Mouse (Mus musculus): ENCODE results near the gene Kcnk2. TPM values are rescaled to one million over a fixed set of nuclear protein-coding genes. Genes with fewer than 3 reads are reported as not detected.
"Not testable (repeated sequence)": the region's sequence is repeated elsewhere in the genome, so short reads cannot be mapped to it uniquely, and the experiment has no call there.

The Kcnk2 gene
- polyA plus RNA-seq, 1 experiment = not detected

DNA sequence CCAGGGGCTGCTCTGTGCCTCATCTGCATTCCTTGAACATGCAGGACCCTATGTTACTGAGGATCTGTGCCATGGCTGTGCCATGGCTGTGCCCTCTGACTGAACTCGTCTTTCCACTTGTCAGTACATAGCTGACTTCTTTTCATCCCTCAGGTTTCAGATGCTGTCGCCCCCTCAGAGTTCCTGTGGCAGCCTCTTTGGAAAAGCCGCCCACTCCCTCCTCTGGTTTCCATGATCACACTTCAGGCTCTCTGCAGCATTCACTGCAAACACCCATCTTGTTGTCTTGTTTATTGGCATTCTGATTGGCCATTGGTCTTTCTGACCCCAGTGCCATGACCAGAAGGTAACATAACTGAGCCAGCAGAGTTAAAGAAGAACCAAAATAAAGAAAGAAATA lies 111.2 kb downstream of the Kcnk2 start:
- Histone ChIP-seq H3K4me3 (replicated peaks; ENCODE audit: control insufficient read depth, low read depth, low read length) (no peak overlapping the region), H3K27ac (ENCODE audit: control insufficient read depth, insufficient read depth, low read depth, low read length, poor library complexity) (no peak overlapping the region), H3K4me1 (ENCODE audit: control insufficient read depth, insufficient read depth, low read length) (no peaks in the 10 kb centered on the region)
- TF ChIP-seq CTCF (IDR thresholded peaks at IDR 0.05; ENCODE audit: control insufficient read depth, insufficient read depth, low read length) (no peak), POLR2A (IDR thresholded peaks at IDR 0.05; ENCODE audit: borderline replicate concordance, control insufficient read depth, low read depth, low read length) (no peak)
- WGBS = 58% methylated on average over 3 of the region's 3 CpGs

GRCm38 (mm10) chr1:189288948-189289347 lies 113.1 kb downstream of the Kcnk2 start:
- 82% methylated on average over 8 of the region's 8 CpGs for WGBS
- TF ChIP-seq CTCF (IDR thresholded peaks at IDR 0.05; ENCODE audit: control insufficient read depth, insufficient read depth, low read length) (no peak), POLR2A (IDR thresholded peaks at IDR 0.05; ENCODE audit: borderline replicate concordance, control insufficient read depth, low read depth, low read length) (no peak)
- Histone ChIP-seq H3K4me3 (replicated peaks; ENCODE audit: control insufficient read depth, low read depth, low read length) (no peak overlapping the region), H3K27ac (ENCODE audit: control insufficient read depth, insufficient read depth, low read depth, low read length, poor library complexity) (no peak overlapping the region), H3K4me1 (ENCODE audit: control insufficient read depth, insufficient read depth, low read length) (no peaks in the 10 kb centered on the region)

DNA sequence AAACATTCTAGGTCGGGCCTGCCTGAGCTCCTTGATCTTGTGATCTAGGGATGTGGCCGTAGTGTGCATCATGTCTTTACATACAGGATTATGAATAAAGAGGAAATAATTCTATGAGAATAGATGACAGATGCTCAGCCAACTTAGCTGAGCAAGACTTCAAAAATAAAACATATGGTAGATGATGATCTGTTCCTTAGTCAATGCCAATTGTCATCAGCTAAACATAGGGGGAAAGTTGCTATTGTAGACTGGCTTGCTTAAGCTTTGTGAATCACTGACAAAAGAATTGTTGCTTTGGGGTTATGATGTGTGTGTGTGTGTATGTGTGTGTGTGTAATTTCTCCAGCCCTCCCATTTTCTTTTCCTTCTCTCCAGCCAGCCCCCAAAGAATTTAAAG lies 129.8 kb downstream of the Kcnk2 start:
- WGBS = 81% methylated on average over 2 of the region's 2 CpGs
- no peak for TF ChIP-seq POLR2A (IDR thresholded peaks at IDR 0.05; ENCODE audit: borderline replicate concordance, control insufficient read depth, low read depth, low read length)
- Histone ChIP-seq H3K27ac (ENCODE audit: control insufficient read depth, insufficient read depth, low read depth, low read length, poor library complexity) (no peak overlapping the region), H3K4me1 (ENCODE audit: control insufficient read depth, insufficient read depth, low read length) (no peaks in the 10 kb centered on the region), H3K4me3 (replicated peaks; ENCODE audit: control insufficient read depth, low read depth, low read length) (no peak overlapping the region)

GRCm38 (mm10) chr1:189253631-189254030 lies 148.4 kb downstream of the Kcnk2 start:
- TF ChIP-seq CTCF (IDR thresholded peaks at IDR 0.05; ENCODE audit: control insufficient read depth, insufficient read depth, low read length) (no peak), POLR2A (IDR thresholded peaks at IDR 0.05; ENCODE audit: borderline replicate concordance, control insufficient read depth, low read depth, low read length) (no peak)
- Histone ChIP-seq H3K4me1 (ENCODE audit: control insufficient read depth, insufficient read depth, low read length) (no peaks in the 10 kb centered on the region), H3K27ac (ENCODE audit: control insufficient read depth, insufficient read depth, low read depth, low read length, poor library complexity) (no peak overlapping the region), H3K4me3 (replicated peaks; ENCODE audit: control insufficient read depth, low read depth, low read length) (no peak overlapping the region)

GRCm38 (mm10) chr1:189253207-189253606 lies 148.9 kb downstream of the Kcnk2 start:
- WGBS = 54% methylated on average over 3 of the region's 3 CpGs

GRCm38 (mm10) chr1:189243206-189243605 lies 158.9 kb downstream of the Kcnk2 start:
- not testable (repeated sequence) for H3K4me3 ChIP-seq (replicated peaks; ENCODE audit: control insufficient read depth, low read depth, low read length); H3K27ac ChIP-seq (ENCODE audit: control insufficient read depth, insufficient read depth, low read depth, low read length, poor library complexity); H3K4me1 ChIP-seq (ENCODE audit: control insufficient read depth, insufficient read depth, low read length)
- WGBS = 66% methylated on average over 2 of the region's 2 CpGs

More at GRCm38 (mm10) chr1:189253207-189253606, 148.9 kb downstream of the Kcnk2 start:
- Histone ChIP-seq H3K27ac (ENCODE audit: control insufficient read depth, insufficient read depth, low read depth, low read length, poor library complexity) (no peak overlapping the region), H3K4me3 (replicated peaks; ENCODE audit: control insufficient read depth, low read depth, low read length) (no peak overlapping the region), H3K4me1 (ENCODE audit: control insufficient read depth, insufficient read depth, low read length) (no peaks in the 10 kb centered on the region)
- TF ChIP-seq CTCF (IDR thresholded peaks at IDR 0.05; ENCODE audit: control insufficient read depth, insufficient read depth, low read length) (no peak), POLR2A (IDR thresholded peaks at IDR 0.05; ENCODE audit: borderline replicate concordance, control insufficient read depth, low read depth, low read length) (no peak)

DNA sequence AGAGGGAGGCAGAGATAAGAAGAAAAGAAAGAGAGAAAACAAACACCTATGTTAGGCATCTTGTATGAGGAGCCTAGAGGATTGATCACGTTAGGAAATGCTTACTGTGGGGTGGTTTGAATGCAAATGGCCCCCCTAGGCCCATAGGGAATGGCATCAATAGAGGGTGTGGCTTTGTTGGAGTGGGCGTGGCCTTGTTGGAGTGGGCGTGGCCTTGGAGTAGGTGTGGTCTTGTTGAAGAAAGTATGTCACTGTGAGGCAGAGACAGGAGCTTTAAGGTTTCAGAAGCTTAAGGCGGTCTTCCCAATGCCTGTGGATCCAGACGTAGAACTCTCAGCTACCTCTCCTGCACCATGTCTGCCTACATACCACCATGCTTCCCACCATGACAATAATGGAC lies 166.8 kb downstream of the Kcnk2 start:
- no peak overlapping the region; the same call in 1 of the 2 replicates for H3K27ac ChIP-seq (ENCODE audit: control insufficient read depth, insufficient read depth, low read depth, low read length, poor library complexity)
- no peaks in the 10 kb centered on the region for H3K4me1 ChIP-seq (ENCODE audit: control insufficient read depth, insufficient read depth, low read length)
- 62% methylated on average over 5 of the region's 5 CpGs for WGBS
- no peak overlapping the region for H3K4me3 ChIP-seq (replicated peaks; ENCODE audit: control insufficient read depth, low read depth, low read length)
- TF ChIP-seq CTCF (IDR thresholded peaks at IDR 0.05; ENCODE audit: control insufficient read depth, insufficient read depth, low read length) (no peak), POLR2A (IDR thresholded peaks at IDR 0.05; ENCODE audit: borderline replicate concordance, control insufficient read depth, low read depth, low read length) (no peak)

DNA sequence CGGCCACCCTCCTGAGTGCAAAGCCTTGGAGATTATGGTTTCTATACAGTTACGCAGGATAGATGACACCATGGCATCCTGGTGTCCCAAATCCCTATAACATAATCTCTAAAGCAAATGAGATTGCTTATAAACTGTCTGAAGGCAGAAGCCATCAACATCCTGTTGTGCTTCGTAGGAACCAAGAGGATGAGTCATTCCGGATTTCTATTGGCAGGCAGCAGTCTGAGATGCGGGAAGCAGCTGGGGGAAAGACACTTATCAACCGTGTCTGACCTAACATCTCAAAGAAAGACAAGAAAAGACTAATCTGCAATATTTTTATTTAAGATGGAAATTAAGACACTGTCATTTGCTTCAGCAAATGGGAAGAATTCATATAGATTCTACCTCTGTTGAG lies 169.2 kb downstream of the Kcnk2 start:
- no peaks in the 10 kb centered on the region for H3K4me1 ChIP-seq (ENCODE audit: control insufficient read depth, insufficient read depth, low read length)
- WGBS = 58% methylated on average over 6 of the region's 6 CpGs
- H3K27ac ChIP-seq (ENCODE audit: control insufficient read depth, insufficient read depth, low read depth, low read length, poor library complexity) = no peak overlapping the region
- no peak overlapping the region for H3K4me3 ChIP-seq (replicated peaks; ENCODE audit: control insufficient read depth, low read depth, low read length)
- TF ChIP-seq CTCF (IDR thresholded peaks at IDR 0.05; ENCODE audit: control insufficient read depth, insufficient read depth, low read length) = no peak
- no peak for TF ChIP-seq POLR2A (IDR thresholded peaks at IDR 0.05; ENCODE audit: borderline replicate concordance, control insufficient read depth, low read depth, low read length)

- no peaks in the 10 kb centered on the region for H3K4me1 ChIP-seq (ENCODE audit: control insufficient read depth, insufficient read depth, low read length)
- H3K4me3 ChIP-seq (replicated peaks; ENCODE audit: control insufficient read depth, low read depth, low read length) = no peak overlapping the region
- TF ChIP-seq CTCF (IDR thresholded peaks at IDR 0.05; ENCODE audit: control insufficient read depth, insufficient read depth, low read length) (no peak), POLR2A (IDR thresholded peaks at IDR 0.05; ENCODE audit: borderline replicate concordance, control insufficient read depth, low read depth, low read length) (no peak)
- 79% methylated on average over 19 of the region's 19 CpGs for WGBS
- H3K27ac ChIP-seq (ENCODE audit: control insufficient read depth, insufficient read depth, low read depth, low read length, poor library complexity) = no peak overlapping the region
Observed at GRCm38 (mm10) chr1:189228222-189229084, 173.6 kb downstream of the Kcnk2 start.
